Mouse (Mus musculus) ES-CJ7 (cell line): ENCODE measurements around the gene Asb14.

Experiments used
- DNase-seq: peaks from one replicate; pipeline ENCODE4 v3.0.0; 2011; ENCODE audit warnings: low read depth, low spot score

The Asb14 gene

GRCm38 (mm10) chr14:26894392-26894791 is at the start of gene Asb14:
Asb14 (plus strand) TSS chr14:26894557.
- no peak for DNase-seq

DNA sequence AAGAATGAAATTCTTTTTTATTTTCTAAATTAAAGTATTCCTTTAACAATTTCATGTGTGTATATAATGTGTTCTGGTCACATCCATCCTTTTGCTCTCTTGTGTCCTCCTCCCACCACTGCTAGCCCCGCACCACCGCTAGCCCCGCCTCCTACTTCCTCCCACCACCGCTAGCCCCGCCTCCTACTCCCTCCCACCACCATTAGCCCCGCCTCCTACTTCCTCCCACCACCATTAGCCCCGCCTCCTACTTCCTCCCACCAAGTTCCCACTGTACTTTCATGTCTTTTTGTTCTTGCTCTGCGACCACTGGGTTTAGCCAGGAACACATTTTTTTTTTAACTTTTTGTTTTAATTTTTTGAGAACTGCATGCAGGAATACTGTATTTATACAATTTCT is 41.3 kb upstream of the Asb14 start:
- peak; percentile 16 for DNase-seq

DNA sequence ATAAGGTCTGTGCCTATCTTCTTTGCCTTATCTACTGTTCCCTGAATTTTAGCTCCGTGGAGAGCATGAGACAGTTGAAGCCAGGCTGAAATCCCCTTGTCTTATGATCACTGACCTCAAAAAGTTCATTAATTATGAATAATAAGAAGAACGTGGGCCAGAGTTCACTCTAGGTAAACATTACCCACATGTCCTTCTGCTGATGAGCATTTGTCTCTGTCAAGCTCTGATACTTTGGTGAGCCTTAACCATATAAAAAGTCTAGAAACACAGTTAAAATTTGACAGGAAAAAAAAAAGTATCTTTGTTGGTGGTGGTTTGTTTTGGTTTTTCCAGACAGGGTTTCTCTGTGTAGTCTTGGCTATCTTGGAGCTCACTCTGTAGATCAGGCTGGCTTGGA is 40.3 kb upstream of the Asb14 start:
- no peak for DNase-seq

DNA sequence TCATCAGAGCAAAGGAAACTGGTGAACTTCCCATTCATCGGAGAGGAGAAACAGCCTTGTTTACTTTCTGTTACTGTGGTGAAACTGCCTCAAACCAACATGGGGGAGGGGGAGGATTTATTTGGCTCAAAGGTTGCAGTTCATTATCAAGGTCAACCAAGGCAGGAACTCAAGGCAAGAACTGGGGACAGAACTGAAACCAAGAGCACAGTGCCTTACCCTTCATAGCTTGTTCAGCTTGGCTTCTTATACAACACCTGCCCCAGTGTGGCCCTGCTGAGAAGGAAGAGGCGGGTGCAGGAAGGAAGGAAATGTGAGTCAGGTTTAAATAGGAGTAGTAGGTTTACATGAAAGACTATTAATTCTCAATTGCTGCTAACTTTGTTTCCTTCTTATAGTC is 36.0 kb upstream of the Asb14 start:
- DNase-seq = peak; percentile 42

DNA sequence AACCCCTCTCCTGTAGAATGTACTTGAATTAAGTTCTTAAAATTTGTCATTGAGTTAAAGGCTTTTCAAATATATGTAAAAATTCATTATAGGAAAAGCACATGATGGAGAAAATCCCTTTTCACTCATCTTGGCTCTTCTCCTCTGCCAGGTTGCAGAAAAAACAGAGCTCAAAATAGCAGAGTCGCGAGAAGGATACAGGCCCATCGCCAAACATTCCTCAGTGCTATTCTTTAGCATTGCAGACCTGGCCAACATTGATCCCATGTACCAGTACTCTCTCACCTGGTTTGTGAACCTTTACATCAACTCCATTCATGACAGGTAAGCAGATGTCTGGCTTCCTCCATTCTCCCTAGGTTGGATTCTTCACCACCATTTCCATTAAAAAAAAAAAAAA is 35.3 kb upstream of the Asb14 start:
- no peak for DNase-seq

GRCm38 (mm10) chr14:26867356-26867755 is 27.0 kb upstream of the Asb14 start:
- DNase-seq = peak; percentile 87

GRCm38 (mm10) chr14:26868299-26868698 is 26.1 kb upstream of the Asb14 start:
- no peak for DNase-seq

- DNase-seq = no peak
These were observed 15.6 kb upstream of the Asb14 start for GRCm38 (mm10) chr14:26878756-26879155.

DNA sequence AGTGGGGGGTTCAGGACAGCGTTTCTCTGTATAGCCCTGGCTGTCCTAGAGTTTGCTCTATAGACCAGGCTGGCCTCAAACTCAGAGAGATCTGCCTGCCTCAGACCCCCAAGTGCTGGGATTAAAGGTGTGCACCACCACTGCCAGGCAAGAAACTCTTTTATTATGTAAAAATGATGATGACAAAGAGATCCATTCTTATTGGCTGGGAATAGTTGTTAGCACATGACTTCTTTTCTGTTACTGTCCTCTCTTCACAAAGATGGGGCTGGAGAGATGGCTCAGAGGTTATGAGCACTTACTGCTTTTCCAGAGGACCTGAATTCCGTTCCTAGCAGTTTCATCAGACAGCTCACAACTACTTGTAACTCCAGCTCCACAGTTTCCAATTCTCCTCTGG is 14.4 kb upstream of the Asb14 start:
- DNase-seq = peak; percentile 67

DNA sequence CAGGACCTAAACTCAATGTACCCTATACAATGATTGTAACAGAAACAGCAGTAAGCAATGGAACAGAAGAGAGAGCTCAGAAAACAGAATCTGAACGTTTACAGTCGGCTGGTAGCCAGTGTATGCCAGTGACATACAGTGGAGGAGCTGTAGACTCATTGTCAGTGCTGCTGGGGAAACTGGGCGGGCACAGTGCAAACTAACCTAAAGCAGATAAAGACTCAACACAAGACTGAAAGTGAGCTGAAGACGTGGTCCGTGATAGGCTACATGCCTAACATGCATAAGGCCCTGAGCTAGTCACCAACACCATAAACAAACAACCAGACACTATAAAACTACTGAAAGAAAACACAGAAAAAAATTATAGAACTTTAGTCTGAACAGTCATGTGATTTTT is 12.7 kb upstream of the Asb14 start:
- no peak for DNase-seq

DNA sequence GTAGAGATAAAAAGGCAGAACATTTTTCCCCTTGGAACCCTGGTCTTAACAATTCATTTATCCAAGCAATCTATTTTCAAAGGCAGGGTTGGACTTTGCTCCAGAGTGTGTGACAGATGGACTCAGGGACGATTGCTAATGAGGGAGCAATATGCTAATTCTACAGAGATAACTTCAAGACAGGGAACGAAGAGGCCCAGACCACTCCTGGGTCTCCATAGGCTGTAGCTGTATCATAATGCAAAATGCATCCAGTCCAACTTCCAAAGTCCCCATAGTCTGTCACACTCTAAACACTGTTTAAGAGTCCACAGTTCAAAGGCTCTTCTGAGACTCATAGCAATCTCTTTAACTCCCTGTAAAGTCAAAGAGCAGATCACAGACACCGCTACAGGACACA is 7.1 kb upstream of the Asb14 start:
- DNase-seq = no peak

DNA sequence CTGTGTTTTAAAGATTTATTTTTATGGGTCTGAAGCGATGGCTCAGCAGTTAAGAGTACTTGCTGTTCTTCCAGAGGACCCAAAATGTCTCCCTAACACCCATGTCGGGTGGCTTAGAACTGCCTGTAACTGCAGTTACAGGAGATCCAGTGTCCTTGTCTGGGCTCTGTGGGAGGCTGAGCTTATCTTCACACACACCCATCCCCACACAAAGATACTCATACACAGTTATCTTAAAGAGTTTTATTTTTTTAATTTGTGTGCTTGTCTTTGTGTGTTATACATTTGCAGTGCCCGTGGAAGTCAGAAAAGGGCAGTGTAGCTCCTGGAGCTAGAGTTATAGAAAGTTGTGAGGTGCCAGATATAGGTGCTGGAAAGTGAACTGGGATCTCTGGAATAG is 3.6 kb upstream of the Asb14 start:
- no peak for DNase-seq

DNA sequence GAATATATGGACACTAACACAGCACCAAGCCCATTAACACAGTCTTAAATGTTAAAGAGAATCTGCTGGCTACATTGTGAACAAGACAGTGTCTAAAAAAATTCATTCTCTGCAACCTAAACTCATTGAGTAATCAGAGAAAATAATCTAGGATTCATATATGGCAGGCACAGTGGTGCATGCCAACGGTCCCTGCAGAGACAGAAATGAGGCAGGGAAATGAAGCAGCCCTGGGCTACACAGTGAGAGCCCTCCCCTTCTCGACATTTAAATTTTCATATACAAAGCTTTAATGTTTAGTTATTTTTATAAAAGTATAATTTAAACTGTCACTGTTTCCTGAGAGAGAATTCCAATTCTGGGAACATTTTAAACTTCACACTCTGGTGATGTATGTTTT is 5.1 kb downstream of the Asb14 start:
- DNase-seq = no peak

DNA sequence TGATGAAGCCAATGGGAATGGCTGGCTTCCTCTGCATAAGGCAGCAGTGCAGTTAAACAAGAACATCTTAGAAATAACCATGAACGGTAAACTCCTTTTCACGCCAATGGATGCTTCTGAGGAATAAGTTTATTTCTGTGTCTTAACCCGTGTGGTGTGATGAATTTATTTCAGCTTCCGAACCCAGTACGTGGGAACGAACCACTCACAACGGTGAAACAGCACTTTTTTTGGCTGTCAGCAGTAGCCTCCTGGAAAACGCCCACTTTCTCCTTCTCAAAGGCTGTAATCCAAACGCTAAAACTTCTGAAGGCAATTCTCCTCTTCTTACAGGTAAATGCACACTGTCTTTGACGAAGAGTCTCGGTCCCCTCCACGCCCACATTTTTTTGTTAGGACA is 6.5 kb downstream of the Asb14 start:
- DNase-seq = no peak

GRCm38 (mm10) chr14:26907401-26907800 is 13.0 kb downstream of the Asb14 start:
- DNase-seq = no peak

GRCm38 (mm10) chr14:26910461-26910860 is 16.1 kb downstream of the Asb14 start:
- DNase-seq = peak; percentile 58

GRCm38 (mm10) chr14:26911201-26911600 is 16.8 kb downstream of the Asb14 start:
- DNase-seq = no peak

DNA sequence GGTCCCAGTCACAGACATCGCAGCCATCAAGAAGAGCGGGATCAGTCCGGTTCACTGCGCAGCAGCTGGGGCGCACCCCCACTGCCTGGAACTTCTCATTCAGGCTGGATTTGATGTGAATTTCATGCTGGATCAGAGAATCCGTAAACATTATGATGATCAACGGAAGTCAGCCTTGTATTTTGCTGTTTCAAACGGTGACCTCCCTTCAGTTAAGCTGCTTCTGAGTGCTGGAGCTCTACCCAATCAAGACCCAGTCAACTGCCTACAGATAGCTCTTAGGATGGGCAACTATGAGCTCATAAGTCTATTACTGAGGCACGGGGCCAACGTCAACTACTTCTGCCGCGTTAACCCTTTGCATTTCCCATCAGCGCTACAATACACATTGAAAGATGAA is 17.5 kb downstream of the Asb14 start:
- DNase-seq = no peak

DNA sequence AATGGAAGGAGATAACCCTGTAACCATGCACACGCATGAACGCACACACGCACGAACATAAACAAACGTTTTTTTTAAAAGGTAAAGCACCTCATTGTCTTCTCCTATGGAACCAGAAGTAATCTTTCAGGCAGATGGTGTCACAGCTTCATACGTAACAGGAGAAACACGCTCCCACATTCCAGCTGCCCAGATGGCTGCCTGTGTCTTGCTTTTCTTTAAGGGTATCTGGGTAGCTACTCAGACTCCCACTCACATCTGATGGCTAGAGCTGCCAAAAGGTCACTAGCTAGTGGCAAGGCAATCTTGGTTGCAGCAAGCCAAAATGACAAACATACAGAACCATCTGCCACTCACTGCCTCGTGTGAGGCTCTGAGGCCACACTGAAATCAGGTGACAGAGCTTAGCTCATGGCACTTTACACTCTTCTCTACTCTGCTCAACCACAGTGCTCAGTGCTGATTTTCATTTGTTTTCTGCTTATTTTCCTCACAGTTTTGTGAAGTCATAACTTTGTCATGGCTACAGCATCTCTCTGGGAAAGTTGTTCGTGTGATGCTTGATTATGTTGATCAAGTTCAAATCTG is 19.4 kb downstream of the Asb14 start:
- DNase-seq = no peak

- DNase-seq = no peak
These were observed 25.0 kb downstream of the Asb14 start for GRCm38 (mm10) chr14:26919310-26919709.

DNA sequence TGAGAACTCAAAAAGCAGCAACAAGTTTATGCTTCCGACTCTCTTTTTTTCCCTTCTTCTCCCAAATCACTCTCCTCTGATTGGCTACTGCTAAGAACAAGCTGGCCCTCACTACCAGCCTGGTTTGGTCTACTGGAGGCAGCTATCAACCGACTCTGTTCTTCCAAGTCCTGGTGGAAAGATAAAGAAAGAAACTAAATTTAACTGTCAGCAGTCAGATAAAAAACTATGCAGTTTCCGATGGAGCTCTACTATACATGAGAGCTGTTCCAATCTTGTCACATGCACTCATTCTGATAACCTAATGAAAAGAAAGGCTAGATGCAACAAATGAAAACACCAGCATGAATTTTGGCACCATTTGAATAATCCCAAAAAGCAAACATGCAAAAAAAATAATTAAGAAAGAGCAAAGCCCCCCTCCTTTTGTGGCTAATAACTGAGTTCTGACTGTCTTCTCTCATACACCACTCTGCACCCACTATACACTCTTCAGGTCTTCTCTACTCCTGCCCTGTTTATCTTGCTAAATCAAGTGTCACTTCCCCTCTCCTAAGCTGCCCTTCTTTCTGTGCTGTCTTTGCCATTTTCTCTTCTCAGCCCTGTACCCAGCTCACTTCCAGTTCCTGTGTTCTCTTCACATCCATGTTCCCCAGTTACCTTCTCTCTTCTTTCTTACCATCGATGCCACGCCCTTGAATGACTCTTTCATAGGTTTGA is 29.5 kb downstream of the Asb14 start:
- no peak for DNase-seq

DNA sequence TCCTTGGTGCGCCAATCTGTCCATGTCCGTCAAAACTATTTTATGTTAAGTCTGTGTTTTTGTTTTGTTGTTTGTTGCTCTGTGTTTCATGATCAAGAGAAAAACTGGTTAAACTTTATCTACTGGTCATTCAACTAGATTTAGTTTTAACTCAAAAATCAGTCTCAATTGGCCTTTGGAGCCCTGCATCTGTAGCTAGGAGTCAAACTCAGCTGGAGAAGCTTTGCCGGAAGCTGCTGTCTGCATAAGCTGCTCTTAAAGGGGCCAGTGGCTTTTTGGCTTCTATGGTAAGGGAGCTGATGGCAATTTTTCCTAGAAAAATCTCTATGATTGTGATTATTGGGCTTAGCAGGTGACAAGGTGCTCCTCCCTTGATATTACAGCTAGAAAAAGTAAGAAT is 40.5 kb downstream of the Asb14 start:
- no peak for DNase-seq

DNA sequence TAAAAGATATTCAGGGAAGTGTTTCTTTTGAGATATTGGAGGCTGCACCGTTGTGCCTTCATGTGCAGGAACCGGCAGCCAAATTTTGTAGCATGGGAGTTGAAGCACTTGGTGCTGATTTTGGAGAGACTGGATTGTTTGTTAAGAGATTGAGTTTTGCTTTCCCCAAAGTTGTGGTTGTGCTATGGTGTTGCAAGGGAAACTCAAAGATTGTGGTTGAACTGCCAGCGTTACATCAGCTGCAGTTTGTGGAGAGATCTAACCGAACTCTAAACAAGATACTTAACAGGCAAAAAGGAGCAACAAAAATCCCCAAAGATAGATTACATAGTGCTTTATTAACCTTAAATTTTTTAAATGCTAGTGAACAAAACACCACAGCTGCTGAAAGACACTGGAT is 41.2 kb downstream of the Asb14 start:
- DNase-seq = no peak

GRCm38 (mm10) chr14:26956139-26956538 is 61.8 kb downstream of the Asb14 start:
- peak; percentile 47 for DNase-seq
